Mouse (Mus musculus) stomach, embryonic 15.5 days (tissue): ENCODE measurements at regions not wholly inside any gene's neighbourhood (a gene's known extent, or its start where the extent isn't known, plus 50 kb on each side); places are given as distances from the start of the nearest gene placed in this dataset.
A peak's percentile ranks its signal among the peaks of the same experiment; 100 is the strongest.

Experiments used
- ATAC-seq: fragments of 200-750 bp; cut with Nextera tagmentation; 2 replicates; pipeline ENCODE4 v1.8.0; 2017; ENCODE audit warnings: low read depth, moderate number of reproducible peaks, moderate TSS enrichment; ENCODE audit not compliant: insufficient read depth, low FRiP score
- H3K27ac ChIP-seq: fragments of 300-500 bp; sonication (generic); 2 replicates; pipeline ENCODE4 v1.5.1; 2015; ENCODE audit warnings: mild to moderate bottlenecking, inconsistent platforms
- H3K27me3 ChIP-seq: fragments of 300-500 bp; sonication (generic); replicated peaks from 2 replicates; pipeline ENCODE4 v1.6.1; 2015; ENCODE audit warnings: inconsistent platforms
- H3K36me3 ChIP-seq: fragments of 300-500 bp; sonication (generic); 2 replicates; pipeline ENCODE4 v1.6.1; 2015; ENCODE audit warnings: inconsistent platforms
- H3K4me1 ChIP-seq: fragments of 300-500 bp; sonication (generic); 2 replicates; pipeline ENCODE4 v1.6.1; 2015; ENCODE audit warnings: inconsistent platforms
- H3K4me2 ChIP-seq: fragments of 300-500 bp; sonication (generic); 2 replicates; pipeline ENCODE4 v1.6.1; 2015; ENCODE audit warnings: mild to moderate bottlenecking, inconsistent platforms
- H3K4me3 ChIP-seq: fragments of 300-500 bp; sonication (generic); replicated peaks from 2 replicates; pipeline ENCODE4 v1.5.1; 2015; ENCODE audit warnings: inconsistent platforms
- H3K9ac ChIP-seq: fragments of 300-500 bp; sonication (generic); 2 replicates; pipeline ENCODE4 v1.6.1; 2015; ENCODE audit warnings: inconsistent platforms
- H3K9me3 ChIP-seq: fragments of 300-500 bp; sonication (generic); 2 replicates; pipeline ENCODE4 v1.6.1; 2016; ENCODE audit warnings: inconsistent platforms
- WGBS: fragments of 180-500 bp; shearing (Covaris S2); methylation state at CpG from one replicate; pipeline ENCODE4 v1.1.7; 2015; 5-methylcytosine and 5-hydroxymethylcytosine counted together

DNA sequence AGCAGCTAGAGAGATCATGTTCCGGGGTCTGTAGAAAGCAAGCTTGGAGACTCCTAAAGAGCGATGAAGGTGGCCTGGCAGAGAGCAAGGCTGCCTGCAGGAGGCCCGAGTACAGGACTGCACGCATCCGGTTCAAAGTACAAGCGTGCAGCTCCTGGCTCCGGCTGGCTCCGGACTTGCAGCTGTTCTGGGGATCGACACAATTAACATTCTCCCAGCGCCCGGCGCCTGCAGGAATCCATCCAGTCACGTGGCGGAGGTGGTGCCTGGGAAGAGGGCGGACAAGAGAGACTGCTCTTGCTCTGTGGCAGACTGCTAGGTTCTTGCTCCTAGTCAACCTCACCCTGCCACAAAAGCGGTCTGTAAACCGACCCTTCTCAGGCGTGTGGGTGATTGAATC, 86.9 kb downstream of the Bdh1 start:
- H3K4me3 ChIP-seq = peak overlapping the region; percentile 9
- H3K9me3 ChIP-seq = no peaks in the 10 kb centered on the region
- no peaks in the 10 kb centered on the region for H3K27me3 ChIP-seq
- peak; percentile 84 for ATAC-seq
- H3K9ac ChIP-seq = no peak overlapping the region
- WGBS = 1% methylated on average over 18 of the region's 18 CpGs
- no peaks in the 10 kb centered on the region for H3K36me3 ChIP-seq
- H3K4me2 ChIP-seq = peak overlapping the region; percentile 37
- H3K4me1 ChIP-seq = peaks cover 34% of the 10 kb centered on the region
- peak overlapping the region; percentile 93 for H3K27ac ChIP-seq

DNA sequence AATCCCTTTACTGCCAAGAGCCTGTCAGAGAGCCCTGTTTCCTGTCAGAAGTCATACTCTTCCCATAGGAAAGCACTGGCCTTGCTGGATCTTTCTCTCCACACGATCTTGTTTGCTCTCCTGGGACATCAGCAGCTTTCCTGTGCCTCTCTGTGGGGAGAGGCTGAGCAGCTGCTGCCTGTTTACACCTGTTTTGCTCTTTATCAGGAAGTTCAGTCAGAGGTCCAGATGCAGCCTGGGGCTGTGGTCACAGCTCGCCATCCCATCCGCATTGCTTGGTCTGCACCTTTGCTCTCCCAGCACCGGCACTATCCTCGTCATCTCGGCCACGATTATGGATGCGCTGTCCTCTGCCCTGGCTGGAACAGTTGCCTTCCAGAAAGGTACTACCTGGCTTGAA, 88.0 kb downstream of the Bdh1 start:
- Histone ChIP-seq H3K4me3 (no peak overlapping the region), H3K4me2 (no peak overlapping the region), H3K27me3 (no peaks in the 10 kb centered on the region), H3K9me3 (no peaks in the 10 kb centered on the region), H3K27ac (peak overlapping the region; percentile 57), H3K4me1 (peaks cover 34% of the 10 kb centered on the region), H3K36me3 (no peaks in the 10 kb centered on the region), H3K9ac (no peak overlapping the region)
- WGBS = 67% methylated on average over 8 of the region's 8 CpGs
- no peak for ATAC-seq

DNA sequence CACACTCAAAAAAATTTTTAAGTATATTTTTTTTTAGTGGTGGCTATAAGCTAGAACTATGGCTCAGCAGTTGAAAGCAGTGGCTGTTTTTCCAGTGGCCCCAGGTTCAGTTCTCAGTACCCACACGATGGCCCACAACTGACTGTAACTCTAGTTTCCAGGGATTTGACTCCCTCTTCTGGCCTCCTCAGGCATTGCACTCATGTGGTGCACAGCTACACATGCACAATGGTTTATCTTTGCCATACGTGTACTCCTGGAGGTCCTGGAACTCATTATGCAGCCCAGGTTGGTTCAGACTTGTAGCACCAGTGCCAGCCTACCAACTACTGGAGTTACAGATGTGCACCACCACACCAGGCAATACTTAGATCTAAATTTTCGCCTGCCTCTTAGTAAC, 96.7 kb downstream of the Bdh1 start:
- no peak for ATAC-seq
- 92% methylated on average over 3 of the region's 3 CpGs for WGBS
- Histone ChIP-seq H3K9ac (no peak overlapping the region), H3K27ac (no peak overlapping the region), H3K4me1 (no peaks in the 10 kb centered on the region), H3K36me3 (no peaks in the 10 kb centered on the region), H3K27me3 (no peaks in the 10 kb centered on the region), H3K4me3 (no peak overlapping the region), H3K9me3 (no peaks in the 10 kb centered on the region), H3K4me2 (no peak overlapping the region)

DNA sequence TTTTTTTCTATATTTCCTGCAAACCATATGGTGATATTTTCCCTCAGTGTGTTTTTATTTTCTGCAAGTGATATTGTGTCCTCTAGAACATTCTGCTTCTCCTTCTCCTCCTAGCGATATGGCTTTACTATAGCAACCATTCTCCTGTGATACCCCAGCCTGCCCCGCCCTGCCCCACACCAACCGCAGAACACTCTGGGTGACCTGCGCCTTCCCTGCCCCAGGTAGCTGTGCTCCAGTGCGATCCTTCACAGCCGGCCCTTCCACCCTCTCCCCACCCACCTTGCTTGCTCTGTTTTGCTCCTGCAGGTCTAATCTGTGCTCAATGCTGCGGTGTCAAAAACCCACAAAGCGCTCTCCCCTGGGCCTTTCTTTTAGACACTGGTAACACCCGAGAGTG, 98.0 kb downstream of the Bdh1 start:
- Histone ChIP-seq H3K9ac (no peak overlapping the region), H3K4me2 (no peak overlapping the region), H3K27ac (no peak overlapping the region), H3K4me3 (no peak overlapping the region), H3K4me1 (no peaks in the 10 kb centered on the region), H3K36me3 (no peaks in the 10 kb centered on the region), H3K9me3 (no peaks in the 10 kb centered on the region), H3K27me3 (no peaks in the 10 kb centered on the region)
- WGBS = 65% methylated on average over 9 of the region's 9 CpGs
- no peak for ATAC-seq

DNA sequence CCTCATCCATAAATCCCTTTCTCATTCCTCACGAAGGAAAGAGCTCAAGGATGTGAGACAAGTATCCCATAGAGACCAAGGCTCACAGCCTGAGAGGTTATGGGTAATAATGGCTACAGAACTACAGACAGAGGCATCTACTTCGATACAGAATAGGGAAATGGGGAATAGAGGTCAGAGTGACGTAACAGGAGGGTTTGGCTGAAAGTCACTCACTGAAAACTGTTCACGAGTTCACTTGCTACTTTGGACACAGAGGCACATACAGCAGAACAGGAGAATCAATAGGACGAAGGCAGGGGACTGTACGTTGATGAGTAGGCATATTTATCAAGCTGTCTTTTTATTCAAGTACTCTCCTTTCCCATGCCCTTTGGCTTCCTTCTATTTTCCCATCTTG, 99.7 kb downstream of the Bdh1 start:
- Histone ChIP-seq H3K36me3 (no peaks in the 10 kb centered on the region), H3K9ac (no peak overlapping the region), H3K4me3 (no peak overlapping the region), H3K27ac (no peak overlapping the region), H3K4me1 (no peaks in the 10 kb centered on the region), H3K9me3 (no peaks in the 10 kb centered on the region), H3K4me2 (no peak overlapping the region), H3K27me3 (no peaks in the 10 kb centered on the region)
- no peak for ATAC-seq
- 69% methylated on average over 6 of the region's 6 CpGs for WGBS

DNA sequence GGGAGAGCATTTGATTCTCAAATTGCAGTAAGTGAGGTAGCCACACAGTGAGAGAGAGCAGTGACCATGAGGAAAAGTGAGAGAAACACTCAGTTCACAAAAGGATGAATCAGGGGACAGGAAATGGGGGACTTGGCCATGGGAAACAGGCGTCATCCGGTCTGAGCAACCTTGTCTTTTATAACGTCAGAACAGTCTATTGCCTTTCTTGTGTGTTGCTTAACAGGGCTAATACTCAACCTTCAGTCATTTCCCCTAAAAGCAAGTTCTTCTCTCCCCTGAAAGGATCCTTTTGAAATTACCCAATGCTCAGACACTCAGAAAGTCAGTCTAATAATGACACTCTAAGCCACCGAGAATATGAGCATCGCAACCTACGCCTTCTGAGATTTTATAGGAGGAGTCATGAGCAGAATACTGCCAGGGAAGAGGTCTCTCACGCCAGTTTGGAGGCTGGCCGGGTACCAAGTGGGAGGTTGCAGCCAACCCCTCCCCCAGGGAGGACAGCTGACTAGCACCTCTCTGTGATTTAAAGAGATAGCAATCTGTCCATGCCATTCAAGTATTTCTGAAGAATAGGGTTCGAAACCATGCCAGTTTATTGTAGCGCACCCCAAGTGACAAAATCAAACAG, 104.7 kb downstream of the Bdh1 start:
- no peak overlapping the region for H3K4me2 ChIP-seq
- H3K27me3 ChIP-seq = no peaks in the 10 kb centered on the region
- 65% methylated on average over 10 of the region's 10 CpGs for WGBS
- no peak for ATAC-seq
- H3K9me3 ChIP-seq = no peaks in the 10 kb centered on the region
- H3K4me3 ChIP-seq = no peak overlapping the region
- H3K27ac ChIP-seq = no peak overlapping the region
- no peaks in the 10 kb centered on the region for H3K4me1 ChIP-seq
- no peak overlapping the region for H3K9ac ChIP-seq
- H3K36me3 ChIP-seq = no peaks in the 10 kb centered on the region

DNA sequence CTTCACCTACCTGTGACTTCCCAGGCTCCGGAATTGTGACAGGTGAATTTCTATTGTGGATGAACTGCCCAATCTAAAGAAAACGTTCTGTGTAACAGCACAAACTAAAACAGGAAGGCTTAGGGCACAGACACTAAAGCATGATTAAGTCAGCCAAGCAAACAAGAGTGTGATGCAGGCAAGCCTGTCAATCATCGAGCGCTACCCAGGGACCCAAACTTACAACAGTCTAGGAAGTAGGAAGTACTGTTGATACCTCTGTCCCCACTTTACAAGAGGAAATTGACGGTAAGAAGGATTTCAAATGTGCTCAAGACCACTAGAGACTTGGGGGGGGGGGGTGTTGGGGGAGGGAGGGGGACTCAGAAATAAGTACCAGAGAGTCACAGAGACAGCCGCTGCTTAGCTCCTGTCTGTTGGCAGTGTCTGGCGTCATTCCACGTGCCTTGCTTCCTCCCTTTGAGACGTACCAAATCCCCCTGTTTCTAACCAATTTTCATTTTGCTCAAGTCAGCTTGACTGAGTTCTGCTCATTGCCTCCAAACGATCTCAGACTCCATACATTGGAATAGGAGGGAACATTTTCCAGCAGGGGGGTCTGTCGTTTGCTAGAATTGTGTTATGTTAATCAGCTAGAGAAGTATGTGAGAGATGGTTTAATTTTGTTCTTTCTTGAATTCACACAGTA, 106.7 kb downstream of the Bdh1 start:
- Histone ChIP-seq H3K27me3 (no peaks in the 10 kb centered on the region), H3K9me3 (no peaks in the 10 kb centered on the region), H3K9ac (no peak overlapping the region), H3K36me3 (no peaks in the 10 kb centered on the region), H3K27ac (no peak overlapping the region), H3K4me2 (no peak overlapping the region), H3K4me1 (peaks cover 9% of the 10 kb centered on the region), H3K4me3 (no peak overlapping the region)
- no peak for ATAC-seq
- WGBS = 65% methylated on average over 11 of the region's 11 CpGs

DNA sequence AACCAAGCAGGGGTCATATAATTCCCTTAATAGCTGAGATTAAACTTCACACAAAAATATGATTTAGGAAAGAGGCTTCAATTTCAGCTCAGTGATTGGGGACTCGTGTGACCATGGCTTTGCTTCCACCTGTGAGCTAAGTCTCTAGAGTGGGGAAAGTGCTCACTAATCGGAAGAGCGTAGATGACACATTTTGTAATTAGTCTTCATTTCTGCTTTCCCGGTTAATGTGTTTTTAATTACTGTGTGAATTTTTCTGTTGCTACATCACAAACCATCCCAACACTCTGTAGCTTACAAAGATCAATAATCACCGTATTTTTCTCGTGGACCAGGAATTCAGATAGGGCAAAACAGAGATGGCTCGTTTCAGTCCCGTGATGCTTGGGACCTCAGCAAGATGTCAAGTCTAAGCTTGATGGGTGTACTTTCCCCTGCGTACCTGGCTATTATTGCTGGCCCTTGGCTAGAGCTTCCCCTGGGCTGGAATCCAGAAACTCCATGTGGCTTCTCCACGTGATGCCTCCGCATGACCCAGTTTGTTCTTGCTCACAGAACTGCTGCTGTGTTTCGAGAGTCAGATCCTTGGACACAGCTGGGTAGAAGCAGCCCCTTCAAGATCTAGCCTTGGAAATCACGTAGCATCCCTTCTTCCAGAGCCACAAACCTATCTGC, 107.3 kb downstream of the Bdh1 start:
- WGBS = 84% methylated on average over 13 of the region's 13 CpGs

DNA sequence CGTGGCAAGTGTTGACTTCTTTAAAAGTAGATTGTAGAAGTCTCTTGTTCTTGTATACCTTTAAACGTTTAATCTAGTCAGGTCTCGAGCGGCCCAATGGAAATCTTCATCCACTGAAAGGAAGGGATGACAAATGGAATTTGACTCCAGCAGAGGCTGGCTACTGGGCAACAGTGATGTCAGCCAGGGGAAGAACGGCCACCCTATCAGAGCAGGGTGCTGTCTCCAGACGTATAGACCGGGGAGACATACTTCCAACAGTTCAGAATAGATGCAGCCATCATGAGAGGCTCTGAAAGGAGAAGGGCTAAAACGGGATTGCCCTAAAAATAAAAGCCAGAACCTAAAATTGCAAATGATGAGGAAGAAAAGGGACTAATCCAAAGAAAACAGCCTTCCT, 108.0 kb downstream of the Bdh1 start:
- ATAC-seq = no peak
- WGBS = 79% methylated on average over 8 of the region's 8 CpGs

More for the DNA sequence above, 107.3 kb downstream of the Bdh1 start:
- no peak for ATAC-seq
- Histone ChIP-seq H3K27me3 (no peaks in the 10 kb centered on the region), H3K4me1 (peaks cover 9% of the 10 kb centered on the region), H3K9ac (no peak overlapping the region), H3K4me3 (no peak overlapping the region), H3K4me2 (no peak overlapping the region), H3K36me3 (no peaks in the 10 kb centered on the region), H3K27ac (no peak overlapping the region), H3K9me3 (no peaks in the 10 kb centered on the region)

DNA sequence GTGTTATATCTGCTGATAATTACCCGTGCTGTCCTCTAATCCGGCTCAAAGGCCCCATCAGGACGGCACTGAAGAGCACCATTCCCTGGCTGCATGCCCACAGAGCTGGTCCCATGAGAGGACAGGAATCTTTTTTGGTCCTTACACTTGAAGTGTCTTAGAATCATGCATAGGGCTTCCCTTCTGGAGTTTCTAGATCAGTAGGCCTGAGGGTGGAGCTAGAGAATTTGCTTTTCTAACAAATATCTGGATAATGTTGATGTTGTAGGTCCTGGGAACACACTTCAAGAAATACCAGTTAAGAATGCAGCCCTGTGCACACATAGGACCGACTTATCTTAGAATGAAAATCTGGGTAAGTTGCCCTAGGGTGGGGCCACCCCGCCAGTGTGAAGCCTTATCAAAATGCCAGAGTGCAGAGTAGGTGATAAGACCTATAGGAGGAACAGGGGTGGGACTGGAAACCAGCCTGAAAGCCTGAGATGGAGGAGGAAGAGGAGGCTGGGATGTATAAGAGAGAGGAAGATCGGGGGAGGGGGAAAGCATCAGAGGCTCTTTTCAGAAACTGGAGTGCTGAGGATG, 111.2 kb downstream of the Bdh1 start:
- no peak overlapping the region for H3K27ac ChIP-seq
- peak; percentile 90 for ATAC-seq
- H3K36me3 ChIP-seq = no peaks in the 10 kb centered on the region
- H3K4me1 ChIP-seq = peaks cover 12% of the 10 kb centered on the region
- H3K27me3 ChIP-seq = no peaks in the 10 kb centered on the region
- H3K9ac ChIP-seq = no peak overlapping the region
- H3K4me2 ChIP-seq = no peak overlapping the region
- 47% methylated on average over 6 of the region's 6 CpGs for WGBS
- no peak overlapping the region for H3K4me3 ChIP-seq
- H3K9me3 ChIP-seq = no peaks in the 10 kb centered on the region

More for the DNA sequence above, 108.0 kb downstream of the Bdh1 start:
- Histone ChIP-seq H3K4me3 (no peak overlapping the region), H3K27me3 (no peaks in the 10 kb centered on the region), H3K4me1 (peaks cover 12% of the 10 kb centered on the region), H3K9me3 (no peaks in the 10 kb centered on the region), H3K4me2 (no peak overlapping the region), H3K27ac (no peak overlapping the region), H3K9ac (no peak overlapping the region), H3K36me3 (no peaks in the 10 kb centered on the region)

DNA sequence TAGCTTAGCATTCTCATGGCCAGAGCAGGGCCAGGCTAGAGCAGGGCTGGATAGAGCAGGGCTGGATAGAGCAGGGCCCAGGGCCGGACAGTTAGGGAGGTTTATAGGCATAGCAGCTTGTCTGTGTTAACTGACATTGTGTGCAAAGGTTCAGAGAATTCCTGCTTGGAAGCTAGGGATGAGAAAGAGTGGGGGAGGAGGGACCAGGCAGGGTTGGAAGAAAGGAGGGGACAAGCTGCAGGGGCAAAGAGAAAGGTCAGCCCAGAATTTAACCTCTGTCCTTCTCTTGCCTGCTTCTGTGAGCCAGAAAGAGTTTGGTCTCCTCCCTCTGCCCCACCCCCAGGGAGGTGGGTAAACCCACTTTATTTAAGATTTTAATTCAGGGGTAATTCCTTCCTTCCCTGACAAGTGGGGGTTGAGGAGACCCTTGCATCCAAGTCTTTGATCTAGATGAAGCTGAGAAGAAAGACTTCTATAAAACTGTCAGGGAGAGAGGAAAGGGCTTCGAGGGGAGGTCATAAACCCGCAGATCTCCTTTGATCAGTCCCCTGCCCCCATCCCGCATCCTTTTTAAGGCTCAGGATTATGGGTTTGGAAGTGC, 112.9 kb downstream of the Bdh1 start:
- H3K27me3 ChIP-seq = no peaks in the 10 kb centered on the region
- H3K4me3 ChIP-seq = no peak overlapping the region
- no peaks in the 10 kb centered on the region for H3K36me3 ChIP-seq
- ATAC-seq = peak; percentile 36; the same call in 1 of the 2 replicates
- no peak overlapping the region for H3K27ac ChIP-seq
- no peak overlapping the region for H3K4me2 ChIP-seq
- H3K9me3 ChIP-seq = no peaks in the 10 kb centered on the region
- no peak overlapping the region for H3K9ac ChIP-seq
- 31% methylated on average over 4 of the region's 4 CpGs for WGBS
- peaks cover 12% of the 10 kb centered on the region for H3K4me1 ChIP-seq

DNA sequence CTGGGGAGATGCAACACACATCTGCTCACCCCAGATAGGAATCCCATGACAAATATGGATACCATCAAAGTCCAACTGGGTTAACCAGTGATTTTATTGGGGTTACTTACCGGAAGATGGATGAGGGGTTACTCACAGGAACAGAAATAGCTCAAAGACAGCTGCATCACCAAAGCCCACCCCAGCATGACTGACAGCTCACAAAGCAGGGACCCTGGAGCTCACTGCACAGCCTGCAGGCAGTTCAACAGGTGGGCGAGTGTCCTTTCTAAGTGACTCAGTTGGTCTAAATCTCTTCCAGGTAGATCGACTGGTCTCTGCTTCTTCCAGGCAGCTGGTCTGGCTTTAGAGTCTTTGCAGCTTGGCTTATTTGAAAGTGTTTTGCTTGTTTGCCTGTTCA, 114.2 kb downstream of the Bdh1 start:
- Histone ChIP-seq H3K36me3 (no peaks in the 10 kb centered on the region), H3K9me3 (no peaks in the 10 kb centered on the region), H3K4me2 (no peak overlapping the region), H3K9ac (no peak overlapping the region), H3K4me3 (no peak overlapping the region), H3K27ac (no peak overlapping the region), H3K4me1 (peaks cover 12% of the 10 kb centered on the region), H3K27me3 (no peaks in the 10 kb centered on the region)
- no peak for ATAC-seq
- 87% methylated on average over 3 of the region's 3 CpGs for WGBS
